Mouse (Mus musculus): ENCODE results near the gene Psapl1. TPM values are rescaled to one million over a fixed set of nuclear protein-coding genes. Genes with fewer than 3 reads are reported as not detected.

The Psapl1 gene
- polyA plus RNA-seq, 1 experiment, result not detected

DNA sequence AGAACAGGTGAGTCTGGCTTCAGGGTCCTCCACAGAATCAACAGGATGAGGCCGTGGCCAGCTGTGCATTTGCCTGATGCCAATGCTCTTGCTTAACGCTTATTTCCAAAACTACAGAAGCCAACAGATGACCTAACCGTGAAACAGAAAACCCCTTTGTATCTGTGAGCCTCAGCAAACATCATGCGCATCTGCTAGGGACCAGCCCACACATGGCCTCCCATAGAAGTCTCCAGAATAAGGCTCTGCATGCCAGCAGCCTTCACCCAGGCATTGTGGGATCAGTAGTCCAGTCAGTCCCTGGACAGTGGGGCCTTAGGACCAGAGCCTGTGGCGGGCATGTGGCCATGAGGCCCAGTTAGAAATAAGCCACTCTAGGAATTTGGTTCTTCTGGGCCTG, 400 bp upstream of the Psapl1 start:
- H3K27me3 ChIP-seq (ENCODE audit: control insufficient read depth, insufficient read depth, low read length), result no peaks in the 10 kb centered on the region

DNA sequence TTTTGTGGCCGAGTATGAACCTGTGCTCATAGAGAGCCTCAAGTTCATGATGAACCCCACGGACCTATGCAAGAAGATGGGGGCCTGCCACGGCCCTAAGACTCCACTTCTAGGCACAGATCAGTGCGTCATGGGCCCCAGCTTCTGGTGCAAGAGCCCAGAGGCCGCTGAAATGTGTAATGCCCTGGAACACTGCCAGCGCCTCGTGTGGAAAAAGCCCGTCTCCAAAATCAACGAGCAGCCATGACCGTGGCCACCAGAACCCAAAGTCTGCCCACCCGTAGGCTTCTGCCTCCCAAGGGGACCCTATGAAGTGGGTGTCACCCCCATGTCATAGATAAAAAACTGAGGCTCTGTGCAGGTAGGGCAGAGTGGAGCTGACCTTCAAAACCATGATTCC, 1.6 kb downstream of the Psapl1 start:
- TF ChIP-seq CTCF (IDR thresholded peaks at IDR 0.05; ENCODE audit: control insufficient read depth, insufficient read depth, insufficient replicate concordance, low read depth, low read length) (no peak), POLR2A (IDR thresholded peaks at IDR 0.05; ENCODE audit: control insufficient read depth, low read depth, low read length) (no peak)
- Histone ChIP-seq H3K27ac (ENCODE audit: control insufficient read depth, insufficient read depth, low read depth, low read length) (no peak overlapping the region), H3K36me3 (ENCODE audit: control insufficient read depth, insufficient read depth, low read length) (no peaks in the 10 kb centered on the region), H3K27me3 (ENCODE audit: control insufficient read depth, insufficient read depth, low read length) (no peaks in the 10 kb centered on the region), H3K4me3 (ENCODE audit: control insufficient read depth, low read depth, low read length) (no peak overlapping the region), H3K4me1 (ENCODE audit: control insufficient read depth, insufficient read depth, low read length) (no peaks in the 10 kb centered on the region; the same call in 1 of the 2 replicates)

More for the DNA sequence above, 400 bp upstream of the Psapl1 start:
- TF ChIP-seq POLR2A (IDR thresholded peaks at IDR 0.05; ENCODE audit: control insufficient read depth, low read depth, low read length) (no peak), CTCF (IDR thresholded peaks at IDR 0.05; ENCODE audit: control insufficient read depth, insufficient read depth, insufficient replicate concordance, low read depth, low read length) (no peak)
- Histone ChIP-seq H3K4me3 (ENCODE audit: control insufficient read depth, low read depth, low read length) (no peak overlapping the region), H3K27ac (ENCODE audit: control insufficient read depth, insufficient read depth, low read depth, low read length) (no peak overlapping the region), H3K36me3 (ENCODE audit: control insufficient read depth, insufficient read depth, low read length) (no peaks in the 10 kb centered on the region), H3K4me1 (ENCODE audit: control insufficient read depth, insufficient read depth, low read length) (no peaks in the 10 kb centered on the region)

GRCm38 (mm10) chr5:36208803-36209202, 5.0 kb downstream of the Psapl1 start:
- no peak overlapping the region for H3K27ac ChIP-seq (ENCODE audit: control insufficient read depth, insufficient read depth, low read depth, low read length)
- no peak for TF ChIP-seq POLR2A (IDR thresholded peaks at IDR 0.05; ENCODE audit: control insufficient read depth, low read depth, low read length)
- TF ChIP-seq CTCF (IDR thresholded peaks at IDR 0.05; ENCODE audit: control insufficient read depth, insufficient read depth, insufficient replicate concordance, low read depth, low read length), result no peak

GRCm38 (mm10) chr5:36213310-36213709, 9.5 kb downstream of the Psapl1 start:
- Histone ChIP-seq H3K27me3 (ENCODE audit: control insufficient read depth, insufficient read depth, low read length) (no peaks in the 10 kb centered on the region), H3K4me1 (ENCODE audit: control insufficient read depth, insufficient read depth, low read length) (no peaks in the 10 kb centered on the region; the same call in 1 of the 2 replicates)
- TF ChIP-seq POLR2A (IDR thresholded peaks at IDR 0.05; ENCODE audit: control insufficient read depth, low read depth, low read length), result no peak
- no peak for TF ChIP-seq CTCF (IDR thresholded peaks at IDR 0.05; ENCODE audit: control insufficient read depth, insufficient read depth, insufficient replicate concordance, low read depth, low read length)

More at GRCm38 (mm10) chr5:36208803-36209202, 5.0 kb downstream of the Psapl1 start:
- Histone ChIP-seq H3K36me3 (ENCODE audit: control insufficient read depth, insufficient read depth, low read length) (no peaks in the 10 kb centered on the region), H3K27me3 (ENCODE audit: control insufficient read depth, insufficient read depth, low read length) (no peaks in the 10 kb centered on the region), H3K4me1 (ENCODE audit: control insufficient read depth, insufficient read depth, low read length) (no peaks in the 10 kb centered on the region; the same call in 1 of the 2 replicates), H3K4me3 (ENCODE audit: control insufficient read depth, low read depth, low read length) (no peak overlapping the region)

DNA sequence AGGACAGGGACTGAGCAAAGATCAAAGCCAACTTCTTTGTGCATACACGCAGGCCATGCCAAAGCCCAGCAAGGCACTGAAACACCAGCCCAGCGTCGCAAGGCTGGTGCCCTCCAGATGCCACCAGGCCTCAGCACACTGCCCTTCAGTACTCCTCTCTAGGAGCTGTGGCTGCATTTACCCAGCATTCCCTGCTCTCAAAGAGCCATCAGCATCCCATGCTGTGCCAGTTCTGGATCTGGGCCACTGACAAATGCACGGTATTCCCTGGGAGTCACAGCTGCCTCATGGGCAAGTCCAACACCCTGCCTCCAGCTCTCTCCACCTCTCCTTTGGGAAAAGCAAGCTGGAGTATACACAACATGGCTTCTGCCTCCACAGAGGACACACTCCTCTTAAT, 16.3 kb downstream of the Psapl1 start:
- TF ChIP-seq CTCF (IDR thresholded peaks at IDR 0.05; ENCODE audit: control insufficient read depth, insufficient read depth, insufficient replicate concordance, low read depth, low read length) (no peak), POLR2A (IDR thresholded peaks at IDR 0.05; ENCODE audit: control insufficient read depth, low read depth, low read length) (no peak)
- Histone ChIP-seq H3K27ac (ENCODE audit: control insufficient read depth, insufficient read depth, low read depth, low read length) (no peak overlapping the region), H3K4me1 (ENCODE audit: control insufficient read depth, insufficient read depth, low read length) (no peaks in the 10 kb centered on the region), H3K36me3 (ENCODE audit: control insufficient read depth, insufficient read depth, low read length) (no peaks in the 10 kb centered on the region), H3K4me3 (ENCODE audit: control insufficient read depth, low read depth, low read length) (no peak overlapping the region), H3K27me3 (ENCODE audit: control insufficient read depth, insufficient read depth, low read length) (no peaks in the 10 kb centered on the region)

More at GRCm38 (mm10) chr5:36213310-36213709, 9.5 kb downstream of the Psapl1 start:
- H3K27ac ChIP-seq (ENCODE audit: control insufficient read depth, insufficient read depth, low read depth, low read length), result no peak overlapping the region
- no peaks in the 10 kb centered on the region for H3K36me3 ChIP-seq (ENCODE audit: control insufficient read depth, insufficient read depth, low read length)
- H3K4me3 ChIP-seq (ENCODE audit: control insufficient read depth, low read depth, low read length), result no peak overlapping the region

DNA sequence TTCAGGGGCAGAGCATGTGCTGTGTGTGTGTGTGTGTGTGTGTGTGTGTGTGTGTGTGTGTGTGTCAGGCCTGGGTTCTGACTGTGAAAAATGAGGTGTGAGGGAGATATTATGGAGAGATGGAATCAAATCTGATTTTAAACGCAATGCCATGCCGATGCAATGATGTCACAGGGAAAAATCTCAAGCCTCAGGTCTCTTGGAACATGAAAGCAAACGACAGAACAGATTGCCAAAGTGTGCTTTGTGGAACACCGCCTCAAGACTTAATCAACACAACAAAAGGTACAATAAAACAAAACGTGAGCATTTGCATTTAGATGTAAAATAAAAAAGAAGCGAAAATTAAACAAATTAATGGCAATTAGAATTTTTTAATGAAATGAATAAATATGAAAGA, 16.8 kb downstream of the Psapl1 start:
- Histone ChIP-seq H3K4me1 (ENCODE audit: control insufficient read depth, insufficient read depth, low read length) (no peaks in the 10 kb centered on the region), H3K4me3 (ENCODE audit: control insufficient read depth, low read depth, low read length) (no peak overlapping the region), H3K36me3 (ENCODE audit: control insufficient read depth, insufficient read depth, low read length) (no peaks in the 10 kb centered on the region), H3K27me3 (ENCODE audit: control insufficient read depth, insufficient read depth, low read length) (no peaks in the 10 kb centered on the region), H3K27ac (ENCODE audit: control insufficient read depth, insufficient read depth, low read depth, low read length) (no peak overlapping the region)
- TF ChIP-seq CTCF (IDR thresholded peaks at IDR 0.05; ENCODE audit: control insufficient read depth, insufficient read depth, insufficient replicate concordance, low read depth, low read length) (no peak), POLR2A (IDR thresholded peaks at IDR 0.05; ENCODE audit: control insufficient read depth, low read depth, low read length) (no peak)

GRCm38 (mm10) chr5:36223787-36224186, 20.0 kb downstream of the Psapl1 start:
- no peak overlapping the region for H3K27ac ChIP-seq (ENCODE audit: control insufficient read depth, insufficient read depth, low read depth, low read length)

More at GRCm38 (mm10) chr5:36223787-36224186, 20.0 kb downstream of the Psapl1 start:
- no peaks in the 10 kb centered on the region for H3K27me3 ChIP-seq (ENCODE audit: control insufficient read depth, insufficient read depth, low read length)
- H3K4me1 ChIP-seq (ENCODE audit: control insufficient read depth, insufficient read depth, low read length), result no peaks in the 10 kb centered on the region
- H3K4me3 ChIP-seq (ENCODE audit: control insufficient read depth, low read depth, low read length), result no peak overlapping the region
- no peaks in the 10 kb centered on the region for H3K36me3 ChIP-seq (ENCODE audit: control insufficient read depth, insufficient read depth, low read length)
- TF ChIP-seq POLR2A (IDR thresholded peaks at IDR 0.05; ENCODE audit: control insufficient read depth, low read depth, low read length) (no peak), CTCF (IDR thresholded peaks at IDR 0.05; ENCODE audit: control insufficient read depth, insufficient read depth, insufficient replicate concordance, low read depth, low read length) (peak; percentile 20; the same call in 1 of the 2 replicates)

All from testis, adult 2 months (tissue).